Mouse (Mus musculus): ENCODE data around the gene Gfra1.

DNA sequence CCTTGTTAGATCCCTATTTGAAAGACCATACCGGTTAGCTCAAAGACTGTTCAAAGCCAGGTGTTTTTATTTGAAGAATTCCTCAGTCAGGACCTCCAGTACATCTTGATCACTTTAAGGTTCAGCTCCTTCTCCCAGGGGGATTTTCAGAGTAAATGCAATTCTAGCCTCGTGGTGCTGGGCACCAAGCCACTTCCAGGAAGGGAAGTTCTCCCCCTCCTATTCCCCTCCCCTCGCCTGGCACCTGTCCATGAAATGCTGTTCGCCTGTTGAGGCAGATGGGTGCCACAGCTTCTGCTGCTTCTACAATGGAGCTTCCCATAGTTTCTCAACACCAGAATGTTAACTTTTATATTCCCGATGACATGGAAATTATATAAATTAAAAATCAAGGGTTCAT, 139.2 kb downstream of the Gfra1 start:
- no peak for TF ChIP-seq POLR2A (IDR thresholded peaks at IDR 0.05; ENCODE audit: extremely low read depth, insufficient read depth, low read length)
- TF ChIP-seq CTCF (IDR thresholded peaks at IDR 0.05; ENCODE audit: extremely low read depth, insufficient read depth, low read length): no peak

Data from cortical plate, adult 2 months (tissue).